Mouse (Mus musculus): ENCODE data around the gene Abcc5. TPM values are rescaled to one million over a fixed set of nuclear protein-coding genes. Genes with fewer than 3 reads are reported as not detected.

Abcc5 gene
- polyA plus RNA-seq (2014; fragmentation: Illumina TruSeq; extraction: RNeasy Lipid Tissue Mini Kit (QIAGEN cat#74804); ENCODE audit: low read depth, low replicate concordance): 54.2 TPM

GRCm38 (mm10) chr16:20425855-20426598 is at the start of gene Abcc5:
Gene Abcc5, minus strand, starts transcription at chr16:20426394.

GRCm38 (mm10) chr16:20325286-20325685 is 100.9 kb downstream of the Abcc5 start, which contains the start of gene Cyp2ab1:
Gene Cyp2ab1, minus strand, starts transcription at chr16:20325404.

GRCm38 (mm10) chr16:20301770-20302649 is 124.2 kb downstream of the Abcc5 start, which contains the start of gene Parl:
Gene Parl, minus strand, starts transcription at chr16:20302387.

Other genes starting within 250 kb of the Abcc5 start
- gene Map6d1, start 185.0 kb downstream of the Abcc5 start, polyA plus RNA-seq (2014; fragmentation: Illumina TruSeq; extraction: RNeasy Lipid Tissue Mini Kit (QIAGEN cat#74804); ENCODE audit: low read depth, low replicate concordance): 6.3 TPM
- 87.0 TPM for gene Parl, start 124.0 kb downstream of the Abcc5 start, polyA plus RNA-seq (2014; fragmentation: Illumina TruSeq; extraction: RNeasy Lipid Tissue Mini Kit (QIAGEN cat#74804); ENCODE audit: low read depth, low replicate concordance)
- not detected for gene Cyp2ab1, start 101.0 kb downstream of the Abcc5 start, polyA plus RNA-seq (2014; fragmentation: Illumina TruSeq; extraction: RNeasy Lipid Tissue Mini Kit (QIAGEN cat#74804); ENCODE audit: low read depth, low replicate concordance)
- gene Eif2b5, start 72.4 kb upstream of the Abcc5 start, polyA plus RNA-seq (2014; fragmentation: Illumina TruSeq; extraction: RNeasy Lipid Tissue Mini Kit (QIAGEN cat#74804); ENCODE audit: low read depth, low replicate concordance): 12.4 TPM
- 18.4 TPM for gene Dvl3, start 90.6 kb upstream of the Abcc5 start, polyA plus RNA-seq (2014; fragmentation: Illumina TruSeq; extraction: RNeasy Lipid Tissue Mini Kit (QIAGEN cat#74804); ENCODE audit: low read depth, low replicate concordance)
- 132 TPM for gene Ap2m1, start 109.1 kb upstream of the Abcc5 start, polyA plus RNA-seq (2014; fragmentation: Illumina TruSeq; extraction: RNeasy Lipid Tissue Mini Kit (QIAGEN cat#74804); ENCODE audit: low read depth, low replicate concordance)
- gene Abcf3, start 122.2 kb upstream of the Abcc5 start, polyA plus RNA-seq (2014; fragmentation: Illumina TruSeq; extraction: RNeasy Lipid Tissue Mini Kit (QIAGEN cat#74804); ENCODE audit: low read depth, low replicate concordance): 17.7 TPM
- gene Vwa5b2, start 163.1 kb upstream of the Abcc5 start, polyA plus RNA-seq (2014; fragmentation: Illumina TruSeq; extraction: RNeasy Lipid Tissue Mini Kit (QIAGEN cat#74804); ENCODE audit: low read depth, low replicate concordance): not detected
- gene Eef1akmt4, start 185.2 kb upstream of the Abcc5 start, polyA plus RNA-seq (2014; fragmentation: Illumina TruSeq; extraction: RNeasy Lipid Tissue Mini Kit (QIAGEN cat#74804); ENCODE audit: low read depth, low replicate concordance): 1.1 TPM
- not detected for gene Gm49333, start 185.2 kb upstream of the Abcc5 start, polyA plus RNA-seq (2014; fragmentation: Illumina TruSeq; extraction: RNeasy Lipid Tissue Mini Kit (QIAGEN cat#74804); ENCODE audit: low read depth, low replicate concordance)
- 8.6 TPM for gene Alg3, start 185.3 kb upstream of the Abcc5 start, polyA plus RNA-seq (2014; fragmentation: Illumina TruSeq; extraction: RNeasy Lipid Tissue Mini Kit (QIAGEN cat#74804); ENCODE audit: low read depth, low replicate concordance)
- gene Camk2n2, start 194.9 kb upstream of the Abcc5 start, polyA plus RNA-seq (2014; fragmentation: Illumina TruSeq; extraction: RNeasy Lipid Tissue Mini Kit (QIAGEN cat#74804); ENCODE audit: low read depth, low replicate concordance): 1.7 TPM
- 2.4 TPM for gene Ece2, start 203.4 kb upstream of the Abcc5 start, polyA plus RNA-seq (2014; fragmentation: Illumina TruSeq; extraction: RNeasy Lipid Tissue Mini Kit (QIAGEN cat#74804); ENCODE audit: low read depth, low replicate concordance)
- gene Psmd2, start 225.3 kb upstream of the Abcc5 start, polyA plus RNA-seq (2014; fragmentation: Illumina TruSeq; extraction: RNeasy Lipid Tissue Mini Kit (QIAGEN cat#74804); ENCODE audit: low read depth, low replicate concordance): 113 TPM
- gene Eif4g1, start 241.9 kb upstream of the Abcc5 start, polyA plus RNA-seq (2014; fragmentation: Illumina TruSeq; extraction: RNeasy Lipid Tissue Mini Kit (QIAGEN cat#74804); ENCODE audit: low read depth, low replicate concordance): 151 TPM